Mouse (Mus musculus) liver, adult 2 months (tissue): ENCODE results near the gene Atxn1.

Experiments used
- CTCF ChIP-seq: fragments of 200-500 bp; IDR thresholded peaks from 2 replicates; pipeline ENCODE4 v1.5.1; 2011; ENCODE audit warnings: low read depth, low read length, control low read depth
- POLR2A ChIP-seq: fragments of 200-500 bp; IDR thresholded peaks from 2 replicates; pipeline ENCODE4 v1.6.1; 2011; ENCODE audit warnings: low read length, control low read depth; ENCODE audit not compliant: insufficient read depth; ENCODE audit errors: extremely low read depth

- TF ChIP-seq POLR2A (no peak), CTCF (no peak)
Observed at GRCm38 (mm10) chr13:45900776-45901175, 64.0 kb downstream of the Atxn1 start.
